Mouse (Mus musculus) left cerebral cortex, adult 8-10 months (tissue): ENCODE data around the gene Elavl3. TPM values are rescaled to one million over a fixed set of nuclear protein-coding genes. Genes with fewer than 3 reads are reported as not detected.

Experiments used
- DNase-seq, 2 experiments: peaks; one replicate each; pipeline ENCODE4 v3.0.0; 2022; ENCODE audit warnings: low spot score in 2 of 2
- total RNA-seq, 4 experiments: library from RNA; stranded (reverse); gene quantifications; 2 replicates each; pipeline ENCODE4 v1.2.4; 2022

Gene Elavl3
- total RNA-seq, 4 experiments from 2014 or later = 132 to 153 (median 147) TPM

GRCm38 (mm10) chr9:22058011-22058424 lies 6.2 kb upstream of the Elavl3 start:
- DNase-seq = peak in 1 of 2 experiments; percentile 47

GRCm38 (mm10) chr9:22057031-22057517 lies 5.3 kb upstream of the Elavl3 start:
- no peak for DNase-seq

GRCm38 (mm10) chr9:22056303-22056910 lies 4.6 kb upstream of the Elavl3 start:
- DNase-seq = no peak

GRCm38 (mm10) chr9:22055713-22056112 lies 3.9 kb upstream of the Elavl3 start:
- no peak for DNase-seq

- DNase-seq = peak; percentile 74 to 83
Measured at GRCm38 (mm10) chr9:22054411-22055076, 2.7 kb upstream of the Elavl3 start.

GRCm38 (mm10) chr9:22053657-22054056 lies 1.8 kb upstream of the Elavl3 start:
- no peak for DNase-seq

- peak in 1 of 2 experiments; percentile 39 for DNase-seq
Measured at GRCm38 (mm10) chr9:22051161-22051957, 464 bp downstream of the Elavl3 start.

GRCm38 (mm10) chr9:22050351-22050889 lies 1.4 kb downstream of the Elavl3 start:
- DNase-seq = peak; percentile 56 to 80

- DNase-seq = no peak
Measured at GRCm38 (mm10) chr9:22049721-22050270, 2.0 kb downstream of the Elavl3 start.

GRCm38 (mm10) chr9:22049315-22049714 lies 2.5 kb downstream of the Elavl3 start:
- DNase-seq = no peak

- DNase-seq = no peak
Measured at GRCm38 (mm10) chr9:22047329-22047728, 4.5 kb downstream of the Elavl3 start.

GRCm38 (mm10) chr9:22041832-22042231 lies 10.0 kb downstream of the Elavl3 start:
- no peak for DNase-seq

GRCm38 (mm10) chr9:22037826-22038225 lies 14.0 kb downstream of the Elavl3 start:
- no peak for DNase-seq

- no peak for DNase-seq
Measured at GRCm38 (mm10) chr9:22035300-22036044, 16.4 kb downstream of the Elavl3 start.

- DNase-seq = no peak
Measured at GRCm38 (mm10) chr9:22030386-22030785, 21.4 kb downstream of the Elavl3 start.

- DNase-seq = no peak
Measured at GRCm38 (mm10) chr9:22028467-22028866, 23.4 kb downstream of the Elavl3 start.

GRCm38 (mm10) chr9:22024592-22024991 lies 27.2 kb downstream of the Elavl3 start:
- no peak for DNase-seq

- DNase-seq = no peak
Measured at GRCm38 (mm10) chr9:22017208-22017825, 34.5 kb downstream of the Elavl3 start.

- no peak for DNase-seq
Measured at GRCm38 (mm10) chr9:22016245-22016644, 35.6 kb downstream of the Elavl3 start.

GRCm38 (mm10) chr9:22012731-22013130 lies 39.1 kb downstream of the Elavl3 start:
- DNase-seq = no peak
